Mouse (Mus musculus): ENCODE data around the gene Hmg20b. TPM values are rescaled to one million over a fixed set of nuclear protein-coding genes. Genes with fewer than 3 reads are reported as not detected.

Hmg20b gene
- polyA plus RNA-seq, 1 experiment from 2014 or later, result 101 TPM

- H3K4me3 ChIP-seq (ENCODE audit: low read depth, low read length), result peak within 1 kb of the TSS; percentile 60
- H3K27me3 ChIP-seq (replicated peaks; ENCODE audit: insufficient read depth, low read length), result 0 out of 2 replicates have a peak, but pooled peaks cover 8% of the 10 kb centered on the region
- H3K9me3 ChIP-seq (ENCODE audit: low read length), result no peaks in the 10 kb centered on the region
- WGBS, result 4% methylated on average over 43 of the region's 67 CpGs
- peak within 1 kb of the TSS; percentile 48 for H3K9ac ChIP-seq (replicated peaks; ENCODE audit: low read depth)
- ATAC-seq, result no peak
- no peak for DNase-seq (ENCODE audit: low spot score)
- no peaks in the 10 kb centered on the region for H3K36me3 ChIP-seq (ENCODE audit: insufficient read depth, low read length)
- H3K4me2 ChIP-seq (replicated peaks; ENCODE audit: low read depth, low read length), result peak within 1 kb of the TSS; percentile 94
- H3K27ac ChIP-seq (ENCODE audit: low read length), result no peak within 1 kb of the TSS
- TF ChIP-seq CTCF (IDR thresholded peaks at IDR 0.05) (no peak), EP300 (IDR thresholded peaks at IDR 0.05) (no peak)
- peaks cover 5% of the 10 kb centered on the region; the same call in 1 of the 2 replicates for H3K4me1 ChIP-seq (ENCODE audit: insufficient read depth, low read depth, low read length)
These were observed 7.4 kb downstream of the Hmg20b start, which contains the start of gene Gipc3 for GRCm38 (mm10) chr10:81342686-81343505. TSS of gene Gipc3 (minus strand) at chr10:81343266.

GRCm38 (mm10) chr10:81341333-81341949, 8.8 kb downstream of the Hmg20b start:
- Histone ChIP-seq H3K9me3 (ENCODE audit: low read length) (no peaks in the 10 kb centered on the region), H3K27ac (ENCODE audit: low read length) (no peak overlapping the region), H3K27me3 (replicated peaks; ENCODE audit: insufficient read depth, low read length) (0 out of 2 replicates have a peak, but pooled peaks cover 8% of the 10 kb centered on the region), H3K4me1 (ENCODE audit: insufficient read depth, low read depth, low read length) (peaks cover 3% of the 10 kb centered on the region; the same call in 1 of the 2 replicates), H3K4me3 (ENCODE audit: low read depth, low read length) (no peak overlapping the region), H3K4me2 (replicated peaks; ENCODE audit: low read depth, low read length) (no peak overlapping the region), H3K9ac (replicated peaks; ENCODE audit: low read depth) (no peak overlapping the region), H3K36me3 (ENCODE audit: insufficient read depth, low read length) (no peaks in the 10 kb centered on the region)
- DNase-seq (ENCODE audit: low spot score) (peak; percentile 71), ATAC-seq (peak; percentile 23; the same call in 1 of the 2 replicates)
- 34% methylated on average over 16 of the region's 16 CpGs for WGBS
- TF ChIP-seq CTCF (IDR thresholded peaks at IDR 0.05), result peak; percentile 86
- no peak for TF ChIP-seq EP300 (IDR thresholded peaks at IDR 0.05)

GRCm38 (mm10) chr10:81340551-81341332, 9.5 kb downstream of the Hmg20b start:
- ATAC-seq (peak; percentile 6; the same call in 1 of the 2 replicates), DNase-seq (ENCODE audit: low spot score) (peak; percentile 36)
- Histone ChIP-seq H3K4me3 (ENCODE audit: low read depth, low read length) (no peak overlapping the region), H3K9ac (replicated peaks; ENCODE audit: low read depth) (no peak overlapping the region), H3K27ac (ENCODE audit: low read length) (no peak overlapping the region), H3K36me3 (ENCODE audit: insufficient read depth, low read length) (no peaks in the 10 kb centered on the region), H3K27me3 (replicated peaks; ENCODE audit: insufficient read depth, low read length) (0 out of 2 replicates have a peak, but pooled peaks cover 8% of the 10 kb centered on the region), H3K4me2 (replicated peaks; ENCODE audit: low read depth, low read length) (no peak overlapping the region), H3K4me1 (ENCODE audit: insufficient read depth, low read depth, low read length) (peaks cover 3% of the 10 kb centered on the region; the same call in 1 of the 2 replicates), H3K9me3 (ENCODE audit: low read length) (no peaks in the 10 kb centered on the region)
- WGBS, result 46% methylated on average over 17 of the region's 17 CpGs
- TF ChIP-seq EP300 (IDR thresholded peaks at IDR 0.05), result no peak
- TF ChIP-seq CTCF (IDR thresholded peaks at IDR 0.05), result no peak

- DNase-seq (ENCODE audit: low spot score), result no peak
- 0 out of 2 replicates have a peak overlapping the region, but pooled peaks have one; percentile 78 for H3K27ac ChIP-seq (ENCODE audit: low read length)
- 0 out of 2 replicates have a peak, but pooled peaks cover 5% of the 10 kb centered on the region for H3K4me1 ChIP-seq (ENCODE audit: insufficient read depth, low read depth, low read length)
- H3K9me3 ChIP-seq (ENCODE audit: low read length), result no peaks in the 10 kb centered on the region
- H3K36me3 ChIP-seq (ENCODE audit: insufficient read depth, low read length), result no peaks in the 10 kb centered on the region
- no peak overlapping the region for H3K4me2 ChIP-seq (replicated peaks; ENCODE audit: low read depth, low read length)
- no peaks in the 10 kb centered on the region for H3K27me3 ChIP-seq (replicated peaks; ENCODE audit: insufficient read depth, low read length)
- TF ChIP-seq CTCF (IDR thresholded peaks at IDR 0.05) (no peak), EP300 (IDR thresholded peaks at IDR 0.05) (no peak)
- ATAC-seq, result no peak
- H3K9ac ChIP-seq (replicated peaks; ENCODE audit: low read depth), result no peak overlapping the region
- no peak overlapping the region for H3K4me3 ChIP-seq (ENCODE audit: low read depth, low read length)
- 74% methylated on average over 4 of the region's 4 CpGs for WGBS
These were observed 13.7 kb downstream of the Hmg20b start for GRCm38 (mm10) chr10:81336558-81336957.

DNA sequence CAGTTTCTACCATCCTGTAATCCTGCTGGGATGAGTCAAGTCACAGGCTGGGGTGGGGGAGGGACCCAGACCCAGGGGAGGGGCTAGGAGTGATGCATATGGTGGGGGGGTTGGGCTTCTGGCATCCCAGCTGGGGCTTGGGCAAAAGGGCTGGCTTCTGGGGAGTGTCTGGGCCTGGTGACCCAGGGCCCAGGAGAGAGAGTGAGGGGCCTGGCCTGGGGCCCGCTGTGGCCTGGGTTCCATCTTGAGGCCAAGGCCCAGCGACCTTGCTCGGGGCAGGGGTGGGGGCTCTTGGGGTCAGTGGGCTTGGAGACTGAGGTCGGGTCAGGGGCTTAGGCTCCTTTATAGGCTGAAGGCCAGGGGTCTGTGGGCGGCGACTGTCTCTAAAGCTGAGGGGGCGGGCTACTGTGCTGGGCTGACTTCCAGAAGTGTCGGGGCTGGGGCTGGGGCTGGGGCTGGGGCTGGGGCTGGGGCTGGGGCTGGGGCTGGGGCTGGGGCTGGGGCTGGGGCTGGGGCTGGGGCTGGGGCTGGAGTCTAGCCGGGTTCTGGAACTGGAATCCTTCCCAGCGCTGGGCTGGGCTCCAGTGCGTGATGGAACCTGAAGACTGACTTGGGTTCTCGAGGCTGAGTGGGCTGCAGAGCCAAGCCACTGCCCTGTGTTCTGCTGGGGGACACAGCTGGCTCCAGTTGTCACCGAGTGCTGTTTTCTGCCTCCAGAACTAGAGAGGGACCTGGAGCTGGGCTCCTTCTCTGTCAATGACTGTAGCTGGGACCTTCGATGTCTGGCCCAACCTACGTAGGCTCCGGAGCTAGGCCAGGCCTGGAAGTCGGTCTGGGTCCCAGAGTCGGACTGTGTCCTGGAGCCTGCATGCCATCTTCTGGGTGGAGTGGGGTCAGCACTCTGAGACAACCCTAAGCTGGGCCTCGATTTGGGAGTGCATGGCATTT, 14.6 kb downstream of the Hmg20b start:
- no peaks in the 10 kb centered on the region for H3K27me3 ChIP-seq (replicated peaks; ENCODE audit: insufficient read depth, low read length)
- 45% methylated on average over 17 of the region's 19 CpGs for WGBS
- H3K9ac ChIP-seq (replicated peaks; ENCODE audit: low read depth), result no peak overlapping the region
- DNase-seq (ENCODE audit: low spot score), result peak; percentile 69
- TF ChIP-seq EP300 (IDR thresholded peaks at IDR 0.05) (no peak), CTCF (IDR thresholded peaks at IDR 0.05) (peak; percentile 39; the same call in 1 of the 2 replicates)
- H3K4me3 ChIP-seq (ENCODE audit: low read depth, low read length), result no peak overlapping the region
- H3K9me3 ChIP-seq (ENCODE audit: low read length), result no peaks in the 10 kb centered on the region
- peak; percentile 59 for ATAC-seq
- 0 out of 2 replicates have a peak, but pooled peaks cover 5% of the 10 kb centered on the region for H3K4me1 ChIP-seq (ENCODE audit: insufficient read depth, low read depth, low read length)
- 0 out of 2 replicates have a peak overlapping the region, but pooled peaks have one; percentile 5 for H3K4me2 ChIP-seq (replicated peaks; ENCODE audit: low read depth, low read length)
- H3K27ac ChIP-seq (ENCODE audit: low read length), result peak overlapping the region; percentile 78
- H3K36me3 ChIP-seq (ENCODE audit: insufficient read depth, low read length), result no peaks in the 10 kb centered on the region

All from lung, postnatal 0 days (tissue).